Mouse (Mus musculus): ENCODE measurements around the gene Elk3.

Elk3 gene

DNA sequence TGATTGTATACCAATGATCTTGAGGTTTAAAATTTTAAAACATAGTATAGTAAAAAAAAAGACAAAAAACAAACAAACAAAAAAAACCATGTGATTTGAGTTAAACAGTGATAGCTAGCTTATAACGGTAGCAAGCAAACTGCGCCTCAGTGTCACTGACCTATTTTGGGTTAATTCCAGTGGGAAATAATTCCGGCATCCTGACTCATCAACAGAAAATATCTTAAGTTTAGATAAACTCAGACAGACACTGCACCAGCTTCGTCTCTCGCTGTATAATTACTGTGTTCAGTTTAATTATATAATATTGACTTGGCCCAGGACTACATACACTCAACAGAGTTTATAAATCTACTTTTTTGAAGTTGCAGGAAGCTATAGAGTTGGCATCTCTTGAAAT lies 79.0 kb downstream of the Elk3 start:
- in situ Hi-C loops (cut with MboI; ENCODE audit: low pct_unique_long_range_greater_than_20kb in 1 of 2, low sequenced_read_pairs in 2 of 2, unreplicated experiment in 1 of 2) = no loop called here

DNA sequence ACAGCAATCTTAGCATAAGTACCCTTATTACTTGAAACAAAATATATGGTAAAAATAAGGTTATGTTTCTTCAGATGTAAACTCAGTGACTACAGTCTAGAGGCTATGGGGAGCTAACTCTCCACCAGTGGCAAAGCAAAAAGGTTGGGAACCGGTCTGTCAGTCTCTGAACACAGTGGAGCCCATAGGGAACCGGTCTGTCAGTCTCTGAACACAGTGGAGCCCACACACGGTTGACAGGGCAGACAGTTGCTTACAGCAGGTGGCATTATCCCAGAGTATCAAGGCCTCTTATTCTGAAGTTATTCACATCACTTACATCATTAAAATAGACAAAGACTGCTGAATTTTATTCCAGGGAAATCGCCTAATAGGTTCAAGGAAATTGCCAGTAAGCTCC lies 79.4 kb downstream of the Elk3 start:
- in situ Hi-C loops (cut with MboI; ENCODE audit: low pct_unique_long_range_greater_than_20kb in 1 of 2, low sequenced_read_pairs in 2 of 2, unreplicated experiment in 1 of 2) = no loop called here

DNA sequence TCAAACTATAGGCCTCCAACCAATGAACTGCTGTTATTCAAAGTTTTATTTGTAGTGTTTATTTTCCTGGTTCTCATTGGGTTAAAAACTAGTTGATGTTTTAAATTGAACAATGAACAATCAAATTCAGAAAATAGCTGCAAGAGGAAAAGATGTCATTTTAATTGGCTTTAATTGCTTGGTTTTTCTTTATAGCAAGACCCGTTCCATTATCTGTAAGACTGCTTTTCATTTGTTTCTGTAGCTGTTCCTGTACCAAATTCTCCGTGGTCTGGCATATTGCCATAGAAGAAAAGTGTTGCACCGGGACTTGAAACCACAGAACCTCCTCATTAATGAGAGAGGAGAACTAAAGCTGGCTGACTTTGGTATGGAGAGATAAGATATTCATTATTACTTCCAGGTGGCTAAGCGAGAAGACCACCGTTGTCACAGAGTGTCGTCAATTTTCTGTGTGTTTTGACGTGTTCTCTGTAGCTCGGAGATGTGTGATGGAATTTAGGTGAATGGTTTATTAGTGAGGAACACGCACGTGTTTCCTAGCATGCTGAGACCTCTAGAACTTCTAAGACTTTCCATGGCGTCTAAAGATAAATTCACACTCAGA lies 82.4 kb downstream of the Elk3 start:
- in situ Hi-C loops (cut with MboI; ENCODE audit: low pct_unique_long_range_greater_than_20kb in 1 of 2, low sequenced_read_pairs in 2 of 2, unreplicated experiment in 1 of 2) = no loop called here

DNA sequence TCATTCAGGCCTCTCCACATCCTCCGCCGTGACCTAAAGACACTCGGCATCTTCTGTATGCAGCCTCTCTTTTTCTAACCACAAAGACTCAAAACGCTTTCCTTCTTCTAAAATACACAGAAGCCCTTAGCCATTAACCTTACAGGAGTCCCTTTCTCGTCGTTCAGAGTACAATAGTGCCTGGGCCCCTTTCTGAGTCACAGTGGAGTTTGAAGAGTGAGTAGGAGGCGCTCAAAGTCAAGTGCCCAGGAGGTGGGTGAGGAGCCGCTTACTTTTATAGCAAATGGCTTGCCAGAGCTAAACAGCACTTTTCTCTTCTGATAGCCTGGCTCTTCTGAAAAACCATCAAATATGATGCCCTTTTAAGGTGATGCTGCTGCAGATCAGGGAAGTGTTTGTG lies 83.0 kb downstream of the Elk3 start:
- in situ Hi-C loops (cut with MboI; ENCODE audit: low pct_unique_long_range_greater_than_20kb in 1 of 2, low sequenced_read_pairs in 2 of 2, unreplicated experiment in 1 of 2) = no loop called here

DNA sequence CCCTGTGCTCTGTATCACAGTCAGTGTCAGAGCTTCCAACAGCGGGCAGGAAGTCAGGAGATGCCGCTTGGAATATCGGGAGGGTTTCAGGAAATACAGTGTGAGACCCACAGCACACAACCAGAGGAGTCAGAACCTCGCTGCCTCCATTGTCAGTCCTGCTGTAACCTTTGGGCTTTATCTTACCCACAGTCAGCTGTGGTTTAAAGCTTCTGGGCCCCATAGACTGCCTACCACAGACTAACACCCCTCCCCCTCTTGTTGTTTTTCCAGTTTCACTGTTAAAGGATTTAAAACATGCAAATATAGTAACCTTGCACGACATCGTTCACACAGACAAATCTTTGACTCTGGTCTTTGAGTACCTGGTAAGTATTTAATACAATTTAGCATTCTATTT lies 85.2 kb downstream of the Elk3 start:
- in situ Hi-C loops (cut with MboI; ENCODE audit: low pct_unique_long_range_greater_than_20kb in 1 of 2, low sequenced_read_pairs in 2 of 2, unreplicated experiment in 1 of 2) = no loop called here

DNA sequence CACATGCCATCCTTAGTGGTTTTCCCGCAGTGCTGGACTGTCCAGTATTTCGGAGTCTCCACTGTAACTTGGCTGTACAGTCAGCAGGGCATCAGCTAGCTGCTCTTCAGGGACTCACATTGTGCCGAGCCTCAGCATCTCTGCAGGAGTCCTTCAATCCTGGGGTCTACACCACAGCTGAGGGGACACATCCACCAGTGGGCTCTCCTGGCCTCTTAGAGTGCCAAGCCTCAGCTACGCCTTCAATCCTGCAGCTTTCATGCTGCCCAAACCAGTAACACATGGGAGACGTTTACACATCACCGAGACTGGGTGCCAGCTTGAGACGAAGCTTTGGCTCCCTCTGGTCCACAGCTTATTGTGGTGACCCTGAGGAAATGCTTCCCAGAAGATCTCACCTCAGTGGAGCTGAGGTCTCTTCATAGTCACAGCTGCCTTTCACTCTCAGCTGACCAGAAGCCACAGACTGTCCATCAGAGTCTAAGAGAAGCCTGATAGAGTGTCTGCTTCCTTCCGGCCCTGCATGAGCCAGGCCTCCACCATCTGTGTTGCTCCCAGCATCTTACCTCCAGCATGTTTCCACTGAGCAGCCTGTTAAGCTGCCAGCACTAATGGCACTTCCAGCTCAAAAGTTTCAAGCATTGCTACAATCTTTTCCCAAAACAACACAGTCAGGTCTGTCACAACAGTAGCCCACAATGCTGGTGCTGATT lies 95.7 kb downstream of the Elk3 start:
- in situ Hi-C loops (cut with MboI; ENCODE audit: low pct_unique_long_range_greater_than_20kb in 1 of 2, low sequenced_read_pairs in 2 of 2, unreplicated experiment in 1 of 2) = no loop called here

DNA sequence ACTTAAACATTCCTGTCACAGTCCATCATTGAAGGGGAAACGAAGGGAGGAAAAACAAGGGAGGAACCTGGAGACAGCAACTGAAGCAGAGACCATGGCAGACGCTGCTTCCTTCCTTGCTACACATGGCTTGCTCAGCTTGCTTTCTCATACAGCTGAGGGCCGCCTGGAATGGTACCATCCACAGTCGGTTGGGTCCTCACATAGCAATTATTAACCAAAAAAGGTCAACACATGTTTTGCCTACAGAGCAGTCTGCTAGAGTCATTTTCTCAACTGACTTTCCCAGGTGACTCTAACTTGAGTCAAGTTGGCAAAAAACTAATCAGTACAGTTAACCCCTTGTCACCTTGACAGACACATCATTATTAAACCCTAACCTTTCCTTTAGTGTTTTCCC lies 96.7 kb downstream of the Elk3 start:
- in situ Hi-C loops (cut with MboI; ENCODE audit: low pct_unique_long_range_greater_than_20kb in 1 of 2, low sequenced_read_pairs in 2 of 2, unreplicated experiment in 1 of 2) = no loop called here

DNA sequence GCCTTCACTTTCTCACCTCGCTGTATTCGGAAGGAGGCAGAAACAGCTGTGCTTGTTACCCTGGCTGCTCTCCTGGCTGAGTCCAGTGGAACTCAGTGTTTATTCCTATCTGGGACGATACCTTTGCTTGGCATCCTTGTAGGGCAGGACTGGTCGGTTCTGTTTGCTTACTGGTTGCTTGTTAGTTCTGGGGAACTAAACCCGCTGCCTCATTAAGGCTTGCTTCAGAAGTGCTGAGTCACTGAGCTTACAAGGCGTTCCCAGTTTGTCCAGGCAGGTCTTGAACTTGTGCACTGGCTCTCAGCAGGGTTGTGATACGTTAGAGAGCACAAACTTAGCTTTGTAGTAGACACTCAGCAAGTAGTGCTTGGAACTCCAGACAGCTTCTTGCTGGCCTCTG lies 97.6 kb downstream of the Elk3 start:
- in situ Hi-C loops (cut with MboI; ENCODE audit: low pct_unique_long_range_greater_than_20kb in 1 of 2, low sequenced_read_pairs in 2 of 2, unreplicated experiment in 1 of 2) = no loop called here

DNA sequence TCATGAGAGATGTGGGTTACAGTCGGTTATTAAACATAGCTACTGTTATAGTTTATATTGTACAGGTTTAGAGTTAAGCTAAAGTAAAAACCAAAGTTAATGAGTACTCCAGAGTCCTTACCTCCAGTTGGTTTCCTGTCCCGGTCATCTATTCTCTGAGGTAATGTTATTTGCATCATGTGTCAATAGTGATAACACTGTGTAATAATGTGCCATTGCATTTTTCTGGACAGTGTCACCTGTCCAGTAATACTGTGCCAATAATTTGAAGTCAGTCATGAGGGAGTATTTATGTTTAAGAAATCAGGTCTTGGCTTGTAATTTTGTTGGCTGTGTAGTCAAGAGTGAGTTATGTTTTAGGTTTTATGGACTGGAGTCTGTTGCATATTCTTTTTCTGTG lies 98.2 kb downstream of the Elk3 start:
- in situ Hi-C loops (cut with MboI; ENCODE audit: low pct_unique_long_range_greater_than_20kb in 1 of 2, low sequenced_read_pairs in 2 of 2, unreplicated experiment in 1 of 2) = no loop called here

DNA sequence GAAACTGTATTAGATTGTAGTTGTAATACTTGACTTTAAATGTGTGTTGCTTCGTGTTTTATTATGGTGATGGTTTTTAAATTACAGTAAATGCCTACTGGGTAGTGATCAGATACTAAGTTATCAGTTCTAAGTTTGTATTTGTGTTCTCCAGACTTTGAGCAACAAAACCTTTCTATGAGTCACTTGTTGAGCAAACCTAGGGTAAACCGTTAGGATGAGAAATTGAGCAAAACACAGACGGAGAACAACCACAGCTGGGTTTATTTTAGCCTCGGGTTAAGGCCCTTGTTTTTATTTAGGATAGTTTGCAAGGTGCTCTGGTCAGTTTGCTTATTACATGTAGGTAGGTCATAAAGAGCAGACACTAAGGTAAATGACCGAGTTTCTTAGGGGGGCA lies 103.8 kb downstream of the Elk3 start:
- in situ Hi-C loops (cut with MboI; ENCODE audit: low pct_unique_long_range_greater_than_20kb in 1 of 2, low sequenced_read_pairs in 2 of 2, unreplicated experiment in 1 of 2) = no loop called here

DNA sequence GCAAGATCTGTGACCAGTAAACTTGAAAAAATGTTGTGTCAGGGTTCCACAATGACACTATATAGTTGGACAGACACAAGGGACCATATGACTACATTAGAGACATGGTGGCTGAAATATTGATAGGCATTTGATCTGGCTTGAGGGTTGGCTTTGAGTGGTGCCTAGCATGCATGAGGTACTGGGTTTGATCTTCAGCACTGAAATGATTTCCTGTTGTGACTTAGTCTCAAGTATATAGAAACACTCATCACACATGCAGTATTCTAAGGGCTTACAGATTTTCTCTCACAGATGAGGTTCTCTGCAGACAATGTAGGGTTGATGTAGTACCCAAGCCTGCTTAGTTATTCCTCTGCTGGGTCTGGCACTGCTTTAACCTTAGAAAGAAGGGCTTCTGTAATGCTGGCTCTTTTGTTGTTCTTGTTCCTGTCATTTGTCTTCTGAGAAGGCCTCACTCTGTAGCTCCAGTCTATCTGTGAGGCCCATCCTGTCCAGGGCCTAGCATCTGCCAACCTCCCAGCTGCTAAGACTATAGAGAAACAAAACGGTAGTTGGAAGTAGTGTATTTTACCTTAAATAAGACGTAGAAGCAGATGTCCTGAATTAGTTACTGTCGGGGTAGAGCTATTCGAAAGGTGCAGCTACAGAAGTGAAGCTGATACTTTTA lies 105.5 kb downstream of the Elk3 start:
- in situ Hi-C loops (cut with MboI; ENCODE audit: low pct_unique_long_range_greater_than_20kb in 1 of 2, low sequenced_read_pairs in 2 of 2, unreplicated experiment in 1 of 2) = no loop called here

DNA sequence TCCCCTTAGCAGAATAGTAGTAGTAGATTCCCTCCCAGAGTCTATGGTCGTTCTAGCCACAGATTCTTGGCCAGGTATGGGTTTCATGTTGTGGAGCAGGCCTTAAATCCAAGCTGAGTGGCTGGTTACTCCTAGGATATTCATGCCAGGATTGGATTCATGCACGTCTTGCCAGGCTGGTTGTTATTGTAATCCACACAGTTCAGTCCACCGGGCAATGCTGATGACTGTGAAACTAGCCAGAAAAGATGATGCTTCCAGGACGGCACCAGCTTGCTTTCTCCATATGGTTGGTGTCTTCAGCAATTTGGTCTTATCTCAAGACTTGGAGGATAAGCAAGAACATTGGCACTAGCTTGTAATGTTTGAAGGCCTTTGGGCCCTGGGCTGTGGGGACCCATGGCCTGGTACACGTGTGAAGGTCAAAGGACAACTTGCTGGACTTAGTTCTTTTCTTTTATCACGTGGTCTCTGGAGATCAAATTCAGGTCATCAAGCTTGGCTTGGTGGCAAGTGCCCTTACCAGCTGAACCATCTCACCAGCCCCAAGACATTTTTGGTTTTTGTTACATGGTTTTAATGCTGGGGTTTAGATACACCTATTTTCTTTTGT lies 109.0 kb downstream of the Elk3 start:
- in situ Hi-C loops (cut with MboI; ENCODE audit: low pct_unique_long_range_greater_than_20kb in 1 of 2, low sequenced_read_pairs in 2 of 2, unreplicated experiment in 1 of 2) = no loop called here

DNA sequence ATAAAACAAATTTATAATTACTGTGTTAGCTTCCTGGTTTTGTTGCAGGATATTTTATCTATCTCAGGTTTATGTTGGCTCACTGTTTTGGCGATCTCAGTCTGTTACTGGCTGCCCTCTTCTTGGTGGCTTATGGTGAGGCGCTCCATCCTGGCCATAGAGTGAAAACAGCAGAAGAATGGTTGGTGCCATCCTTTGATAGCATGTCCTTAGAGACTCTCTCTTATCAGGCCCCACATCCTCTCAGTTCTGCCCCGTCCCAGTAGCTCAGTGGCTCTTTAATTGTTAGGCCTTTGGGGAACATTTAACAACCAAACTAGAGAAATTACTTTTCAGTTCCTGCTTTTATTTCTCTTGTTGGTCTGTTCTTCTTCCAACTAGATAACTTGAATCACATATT lies 112.0 kb downstream of the Elk3 start:
- in situ Hi-C loops (cut with MboI; ENCODE audit: low pct_unique_long_range_greater_than_20kb in 1 of 2, low sequenced_read_pairs in 2 of 2, unreplicated experiment in 1 of 2) = no loop called here

Measured in mouse embryonic stem cell (cell line).